Mouse (Mus musculus): ENCODE results near the gene Col4a2. TPM values are rescaled to one million over a fixed set of nuclear protein-coding genes. Genes with fewer than 3 reads are reported as not detected.
A peak's percentile ranks its signal among the peaks of the same experiment; 100 is the strongest.

Gene Col4a2
- polyA plus RNA-seq, 1 experiment from 2014 or later = 189 TPM

- Histone ChIP-seq H3K4me3 (ENCODE audit: low read depth, low read length) (no peak overlapping the region), H3K27me3 (replicated peaks; ENCODE audit: insufficient read depth, low read length) (no peaks in the 10 kb centered on the region), H3K4me2 (replicated peaks; ENCODE audit: low read depth, low read length) (peak overlapping the region; percentile 40), H3K4me1 (ENCODE audit: insufficient read depth, low read depth, low read length) (peaks cover 13% of the 10 kb centered on the region), H3K27ac (ENCODE audit: low read length) (peak overlapping the region; percentile 84), H3K9me3 (ENCODE audit: low read length) (no peaks in the 10 kb centered on the region), H3K9ac (replicated peaks; ENCODE audit: low read depth) (no peak overlapping the region), H3K36me3 (ENCODE audit: insufficient read depth, low read length) (no peaks in the 10 kb centered on the region)
- DNase-seq (ENCODE audit: low spot score) = peak; percentile 92
- TF ChIP-seq EP300 (IDR thresholded peaks at IDR 0.05) (peak; percentile 91), CTCF (IDR thresholded peaks at IDR 0.05) (peak; percentile 3; the same call in 1 of the 2 replicates)
- ATAC-seq = peak; percentile 93
- WGBS = 52% methylated on average over 19 of the region's 19 CpGs
Observed at GRCm38 (mm10) chr8:11369526-11370203, 57.1 kb downstream of the Col4a2 start.

- H3K36me3 ChIP-seq (ENCODE audit: insufficient read depth, low read length) = no peaks in the 10 kb centered on the region
- no peak for TF ChIP-seq CTCF (IDR thresholded peaks at IDR 0.05)
- TF ChIP-seq EP300 (IDR thresholded peaks at IDR 0.05) = peak; percentile 71
- peak; percentile 29 for ATAC-seq
- H3K9me3 ChIP-seq (ENCODE audit: low read length) = no peaks in the 10 kb centered on the region
- no peak overlapping the region for H3K4me2 ChIP-seq (replicated peaks; ENCODE audit: low read depth, low read length)
- no peak overlapping the region for H3K4me3 ChIP-seq (ENCODE audit: low read depth, low read length)
- no peaks in the 10 kb centered on the region for H3K27me3 ChIP-seq (replicated peaks; ENCODE audit: insufficient read depth, low read length)
- H3K9ac ChIP-seq (replicated peaks; ENCODE audit: low read depth) = no peak overlapping the region
- DNase-seq (ENCODE audit: low spot score) = peak; percentile 73
- peak overlapping the region; percentile 84 for H3K27ac ChIP-seq (ENCODE audit: low read length)
- 32% methylated on average over 10 of the region's 10 CpGs for WGBS
- peaks cover 18% of the 10 kb centered on the region for H3K4me1 ChIP-seq (ENCODE audit: insufficient read depth, low read depth, low read length)
Observed at GRCm38 (mm10) chr8:11371347-11371746, 58.7 kb downstream of the Col4a2 start.

- ATAC-seq (peak; percentile 27; the same call in 1 of the 2 replicates), DNase-seq (ENCODE audit: low spot score) (peak; percentile 77)
- TF ChIP-seq CTCF (IDR thresholded peaks at IDR 0.05) (no peak), EP300 (IDR thresholded peaks at IDR 0.05) (peak; percentile 88)
- H3K9me3 ChIP-seq (ENCODE audit: low read length) = no peaks in the 10 kb centered on the region
- 57% methylated on average over 8 of the region's 8 CpGs for WGBS
- H3K9ac ChIP-seq (replicated peaks; ENCODE audit: low read depth) = no peak overlapping the region
- no peaks in the 10 kb centered on the region for H3K36me3 ChIP-seq (ENCODE audit: insufficient read depth, low read length)
- H3K4me1 ChIP-seq (ENCODE audit: insufficient read depth, low read depth, low read length) = peaks cover 20% of the 10 kb centered on the region
- H3K27ac ChIP-seq (ENCODE audit: low read length) = peak overlapping the region; percentile 84; the same call in 1 of the 2 replicates
- no peaks in the 10 kb centered on the region for H3K27me3 ChIP-seq (replicated peaks; ENCODE audit: insufficient read depth, low read length)
- no peak overlapping the region for H3K4me3 ChIP-seq (ENCODE audit: low read depth, low read length)
- no peak overlapping the region for H3K4me2 ChIP-seq (replicated peaks; ENCODE audit: low read depth, low read length)
Observed at GRCm38 (mm10) chr8:11372080-11372479, 59.5 kb downstream of the Col4a2 start.

GRCm38 (mm10) chr8:11373643-11374325, 61.2 kb downstream of the Col4a2 start:
- Histone ChIP-seq H3K27me3 (replicated peaks; ENCODE audit: insufficient read depth, low read length) (no peaks in the 10 kb centered on the region), H3K4me2 (replicated peaks; ENCODE audit: low read depth, low read length) (no peak overlapping the region), H3K9me3 (ENCODE audit: low read length) (no peaks in the 10 kb centered on the region), H3K9ac (replicated peaks; ENCODE audit: low read depth) (no peak overlapping the region), H3K27ac (ENCODE audit: low read length) (no peak overlapping the region), H3K4me1 (ENCODE audit: insufficient read depth, low read depth, low read length) (peaks cover 22% of the 10 kb centered on the region), H3K4me3 (ENCODE audit: low read depth, low read length) (no peak overlapping the region), H3K36me3 (ENCODE audit: insufficient read depth, low read length) (no peaks in the 10 kb centered on the region)
- TF ChIP-seq CTCF (IDR thresholded peaks at IDR 0.05) = no peak
- no peak for TF ChIP-seq EP300 (IDR thresholded peaks at IDR 0.05)
- no peak for ATAC-seq
- DNase-seq (ENCODE audit: low spot score) = no peak
- WGBS = 64% methylated on average over 15 of the region's 15 CpGs

- WGBS = 81% methylated on average over 15 of the region's 15 CpGs
- peaks cover 26% of the 10 kb centered on the region for H3K4me1 ChIP-seq (ENCODE audit: insufficient read depth, low read depth, low read length)
- H3K4me2 ChIP-seq (replicated peaks; ENCODE audit: low read depth, low read length) = no peak overlapping the region
Observed at GRCm38 (mm10) chr8:11374326-11375076, 61.9 kb downstream of the Col4a2 start.

More at GRCm38 (mm10) chr8:11374326-11375076, 61.9 kb downstream of the Col4a2 start:
- Histone ChIP-seq H3K4me3 (ENCODE audit: low read depth, low read length) (no peak overlapping the region), H3K9ac (replicated peaks; ENCODE audit: low read depth) (no peak overlapping the region), H3K27ac (ENCODE audit: low read length) (no peak overlapping the region), H3K27me3 (replicated peaks; ENCODE audit: insufficient read depth, low read length) (no peaks in the 10 kb centered on the region), H3K36me3 (ENCODE audit: insufficient read depth, low read length) (peaks cover 3% of the 10 kb centered on the region; the same call in 1 of the 2 replicates), H3K9me3 (ENCODE audit: low read length) (no peaks in the 10 kb centered on the region)
- ATAC-seq (no peak), DNase-seq (ENCODE audit: low spot score) (no peak)
- no peak for TF ChIP-seq EP300 (IDR thresholded peaks at IDR 0.05)
- no peak for TF ChIP-seq CTCF (IDR thresholded peaks at IDR 0.05)
